Mouse (Mus musculus): Measurements from ENCODE around the gene Eepd1. TPM values are rescaled to one million over a fixed set of nuclear protein-coding genes. Genes with fewer than 3 reads are reported as not detected.
"Not testable (repeated sequence)": the region's sequence is repeated elsewhere in the genome, so short reads cannot be mapped to it uniquely, and the experiment has no call there.

Eepd1 gene
- total RNA-seq (2021), result 10 to 100 TPM; 16.8 to 21.2 TPM

DNA sequence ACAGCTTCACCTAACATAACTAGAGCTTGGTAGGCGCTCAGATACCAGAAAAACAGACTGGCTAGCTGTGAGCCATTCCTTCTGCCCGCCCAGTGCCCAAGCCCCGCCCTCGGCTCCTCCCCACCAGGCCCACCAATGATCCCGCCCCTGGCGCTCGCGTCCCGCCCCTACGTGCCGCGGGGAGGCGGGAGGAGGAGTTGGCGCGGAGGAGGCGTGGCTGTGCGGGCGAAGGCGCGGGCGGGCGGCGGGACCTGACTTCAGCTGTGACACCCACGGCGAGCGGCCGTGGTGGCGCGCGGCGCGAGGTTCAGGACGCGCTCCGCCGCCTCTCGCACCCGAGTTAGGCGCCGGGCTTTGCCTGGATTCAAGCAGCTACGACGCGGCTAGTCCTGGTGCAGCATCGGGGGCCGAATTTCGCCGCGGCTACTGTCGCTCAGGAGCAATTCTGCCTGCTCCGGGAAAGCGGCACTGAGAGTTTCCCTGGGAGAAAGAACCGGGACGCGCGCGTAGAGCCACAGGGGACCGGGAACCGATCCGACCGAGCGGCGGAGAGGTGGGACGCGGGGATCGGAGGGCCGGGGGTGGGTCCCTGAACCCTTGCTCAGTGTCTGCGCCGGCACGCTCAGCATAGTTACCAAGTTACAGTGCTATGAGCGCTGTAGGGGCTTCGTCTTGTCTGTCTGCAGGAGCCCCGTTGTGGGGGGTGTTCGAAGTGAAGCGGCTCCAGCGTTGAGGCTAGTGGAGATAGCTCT, at the start of gene Eepd1:
Gene Eepd1, plus strand, starts transcription at position 204 of the 752 bp plus-strand sequence.
- DNase-seq (ENCODE audit: low spot score), result peak; percentile 94
- intact Hi-C loops (cut with DNase I), result loop anchor here (2.0 to 5.0 kb wide), 4 partner anchors 91 to 329 kb away; partner anchors contain the start of gene Herpud2

DNA sequence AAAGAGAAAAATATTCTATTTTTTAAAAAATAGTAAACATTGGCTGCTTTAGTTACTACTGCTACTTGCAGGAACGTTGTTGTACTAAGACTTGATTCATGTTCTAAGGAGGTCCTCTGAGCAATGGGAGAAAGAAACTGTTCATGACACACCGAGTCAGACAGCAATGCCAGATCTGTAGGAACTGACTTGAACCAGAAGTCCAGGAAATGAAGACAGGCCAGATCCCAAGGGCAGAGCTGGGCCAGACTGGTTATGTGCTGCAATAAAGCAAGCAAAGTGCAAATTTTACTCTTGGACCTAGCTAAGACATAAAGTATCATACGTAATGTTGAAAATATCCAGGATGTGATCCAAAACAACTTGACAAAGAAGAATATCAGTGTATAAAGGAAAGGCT, 42.5 kb upstream of the Eepd1 start:
- no peak for DNase-seq (ENCODE audit: low spot score)
- intact Hi-C loops (cut with DNase I), result no loop called here

GRCm38 (mm10) chr9:25440046-25440445, 41.3 kb upstream of the Eepd1 start:
- intact Hi-C loops (cut with DNase I); DNase-seq (ENCODE audit: low spot score): not testable (repeated sequence)

DNA sequence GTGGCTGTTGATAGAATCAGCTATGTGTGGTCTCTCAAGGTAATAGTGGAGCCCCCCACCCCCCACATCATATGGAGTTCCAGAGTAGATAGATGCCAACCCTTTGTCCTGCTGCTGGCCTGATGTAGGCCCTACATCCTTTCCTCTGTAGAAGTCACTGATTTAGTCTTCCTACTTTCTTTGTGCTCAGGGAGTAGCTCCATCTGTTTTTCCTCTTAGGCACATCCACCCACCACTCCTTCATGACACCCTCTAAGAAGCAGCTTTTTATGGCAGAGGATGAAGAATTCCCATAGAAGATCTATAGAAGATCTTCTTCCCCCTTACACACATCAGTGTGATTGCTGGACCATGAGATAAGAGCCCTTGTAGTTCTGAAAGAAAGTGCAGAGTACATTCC, 39.3 kb upstream of the Eepd1 start:
- intact Hi-C loops (cut with DNase I), result no loop called here

DNA sequence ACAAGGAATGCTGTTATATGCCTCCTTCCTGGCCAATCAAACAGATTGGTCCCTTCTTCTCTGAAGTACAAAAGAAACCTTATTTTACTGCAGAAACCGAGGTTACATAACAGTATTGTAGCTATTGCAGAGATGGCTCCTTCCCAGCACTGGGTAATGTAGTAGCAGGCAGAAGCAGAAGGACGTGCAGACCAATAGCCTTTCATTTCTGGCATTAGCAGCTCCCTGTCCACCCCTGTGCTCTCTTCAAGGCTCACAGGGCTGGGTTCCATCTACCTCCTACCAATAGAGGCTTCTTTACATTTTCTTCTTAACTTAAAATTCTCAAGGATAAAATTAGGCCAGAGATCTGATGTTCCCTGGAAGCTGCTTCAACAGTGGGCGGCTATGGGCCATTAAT, 38.3 kb upstream of the Eepd1 start:
- no peak for DNase-seq (ENCODE audit: low spot score)
- intact Hi-C loops (cut with DNase I), result no loop called here

More for the DNA sequence above, 39.3 kb upstream of the Eepd1 start:
- no peak for DNase-seq (ENCODE audit: low spot score)

- no peak for DNase-seq (ENCODE audit: low spot score)
- intact Hi-C loops (cut with DNase I), result no loop called here
These were observed 37.8 kb upstream of the Eepd1 start for GRCm38 (mm10) chr9:25443546-25443945.

DNA sequence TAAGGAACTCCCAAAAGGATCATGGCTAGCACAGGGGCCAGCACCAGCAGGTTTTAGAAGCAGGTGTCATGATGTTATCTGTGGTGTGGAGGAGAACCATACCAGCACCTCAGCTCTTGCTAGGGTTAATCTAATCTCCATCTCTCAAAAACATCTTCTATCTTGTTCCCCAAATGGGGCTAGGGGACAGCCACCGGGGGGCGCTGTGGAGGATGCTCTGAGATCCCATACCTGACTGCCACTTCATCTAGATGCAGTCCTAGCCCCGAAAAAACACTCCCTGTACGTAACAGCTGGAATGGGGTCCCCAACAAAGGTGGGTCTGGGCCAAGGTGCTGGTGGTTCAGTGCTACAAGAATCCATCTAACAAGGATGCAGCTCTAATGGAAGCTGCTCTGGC, 31.0 kb upstream of the Eepd1 start:
- DNase-seq (ENCODE audit: low spot score), result no peak
- intact Hi-C loops (cut with DNase I), result no loop called here

DNA sequence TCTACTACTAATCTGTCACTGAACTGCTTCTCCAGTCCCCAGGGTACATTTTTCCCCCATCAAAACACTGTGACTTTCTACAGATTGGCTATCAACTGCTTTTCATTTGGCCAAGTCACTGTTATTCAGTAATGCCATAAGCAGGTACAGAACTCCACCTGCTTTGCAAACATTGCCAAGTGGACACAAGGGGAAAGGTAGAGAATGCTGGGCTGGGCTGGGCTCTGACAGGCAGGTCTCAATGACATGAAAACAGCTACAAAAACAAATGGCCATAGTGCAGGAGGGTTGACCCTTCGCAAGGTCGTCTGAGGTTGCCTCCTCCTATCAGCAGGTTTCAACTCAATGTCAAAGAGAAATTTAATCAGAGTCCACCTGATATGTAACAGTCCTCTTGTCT, 26.3 kb upstream of the Eepd1 start:
- intact Hi-C loops (cut with DNase I), result no loop called here
- no peak for DNase-seq (ENCODE audit: low spot score)

- no peak for DNase-seq (ENCODE audit: low spot score)
- intact Hi-C loops (cut with DNase I), result no loop called here
These were observed 20.4 kb upstream of the Eepd1 start for GRCm38 (mm10) chr9:25460835-25461555.

DNA sequence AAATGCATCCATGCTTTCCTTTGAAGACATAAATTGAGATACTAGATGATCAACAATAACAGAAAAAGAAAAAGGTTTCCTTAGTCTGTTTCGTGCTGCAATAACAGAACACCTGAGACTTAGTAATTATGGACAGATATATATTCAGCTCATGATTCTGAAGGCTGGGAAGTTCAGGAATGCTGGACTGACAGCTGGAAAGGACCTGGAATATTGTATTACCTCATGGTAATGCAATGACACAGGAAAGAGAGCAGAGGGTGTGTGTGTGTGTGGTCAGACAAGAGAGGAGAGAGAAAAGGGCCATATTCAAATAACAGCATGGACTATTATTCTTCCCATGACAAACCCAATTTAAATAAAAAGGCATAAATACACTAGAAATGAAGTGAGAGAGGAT, 17.0 kb upstream of the Eepd1 start:
- intact Hi-C loops (cut with DNase I), result no loop called here
- DNase-seq (ENCODE audit: low spot score), result no peak

- intact Hi-C loops (cut with DNase I), result loop anchor here (5.0 kb wide), 3 partner anchors 113 to 327 kb away; partner anchors contain the start of gene Herpud2
- DNase-seq (ENCODE audit: low spot score), result no peak
These were observed 1.8 kb upstream of the Eepd1 start for GRCm38 (mm10) chr9:25479392-25480020.

DNA sequence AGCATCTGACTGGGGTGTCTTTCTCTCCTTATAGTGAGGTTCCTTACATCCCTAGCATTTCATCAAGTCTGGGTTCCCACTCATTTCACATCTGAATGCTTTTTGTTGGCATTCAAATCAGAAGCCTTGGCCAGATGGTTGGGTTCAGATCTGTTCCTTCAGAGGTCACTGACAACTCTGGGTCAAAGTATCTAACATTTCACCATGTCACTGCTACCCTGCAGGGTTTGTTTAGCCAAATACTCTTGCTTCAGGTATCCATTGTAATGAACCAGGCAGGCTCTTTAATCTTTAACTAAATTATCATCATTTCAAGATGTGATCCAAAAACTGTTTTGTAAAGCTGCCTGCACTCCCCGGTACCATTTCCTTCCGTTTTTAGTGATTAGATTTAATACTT, 671 bp upstream of the Eepd1 start:
- intact Hi-C loops (cut with DNase I), result loop anchor here (5.0 kb wide), 3 partner anchors 112 to 328 kb away; partner anchors contain the start of gene Herpud2
- DNase-seq (ENCODE audit: low spot score), result no peak

GRCm38 (mm10) chr9:25482322-25482998, 1.1 kb downstream of the Eepd1 start:
- DNase-seq (ENCODE audit: low spot score), result no peak
- intact Hi-C loops (cut with DNase I), result loop anchor here (2.0 to 5.0 kb wide), 4 partner anchors 90 to 330 kb away; partner anchors contain the start of gene Herpud2

DNA sequence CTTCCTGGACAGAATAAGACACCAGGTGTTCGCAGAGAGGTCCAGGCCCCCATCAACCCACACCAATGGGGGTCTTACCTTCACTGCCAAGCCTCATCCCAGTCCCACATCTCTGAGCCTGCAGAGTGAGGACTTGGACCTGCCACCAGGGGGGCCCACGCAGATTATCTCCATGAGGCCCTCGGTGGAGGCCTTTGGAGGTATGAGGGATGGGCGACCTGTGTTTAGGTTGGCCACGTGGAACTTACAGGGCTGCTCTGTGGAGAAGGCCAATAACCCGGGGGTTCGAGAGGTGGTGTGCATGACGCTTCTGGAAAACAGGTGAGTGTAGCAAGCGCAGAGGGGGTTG, 1.6 kb downstream of the Eepd1 start:
- intact Hi-C loops (cut with DNase I), result loop anchor here (2.0 to 5.0 kb wide), 4 partner anchors 90 to 331 kb away; partner anchors contain the start of gene Herpud2
- DNase-seq (ENCODE audit: low spot score), result no peak

DNA sequence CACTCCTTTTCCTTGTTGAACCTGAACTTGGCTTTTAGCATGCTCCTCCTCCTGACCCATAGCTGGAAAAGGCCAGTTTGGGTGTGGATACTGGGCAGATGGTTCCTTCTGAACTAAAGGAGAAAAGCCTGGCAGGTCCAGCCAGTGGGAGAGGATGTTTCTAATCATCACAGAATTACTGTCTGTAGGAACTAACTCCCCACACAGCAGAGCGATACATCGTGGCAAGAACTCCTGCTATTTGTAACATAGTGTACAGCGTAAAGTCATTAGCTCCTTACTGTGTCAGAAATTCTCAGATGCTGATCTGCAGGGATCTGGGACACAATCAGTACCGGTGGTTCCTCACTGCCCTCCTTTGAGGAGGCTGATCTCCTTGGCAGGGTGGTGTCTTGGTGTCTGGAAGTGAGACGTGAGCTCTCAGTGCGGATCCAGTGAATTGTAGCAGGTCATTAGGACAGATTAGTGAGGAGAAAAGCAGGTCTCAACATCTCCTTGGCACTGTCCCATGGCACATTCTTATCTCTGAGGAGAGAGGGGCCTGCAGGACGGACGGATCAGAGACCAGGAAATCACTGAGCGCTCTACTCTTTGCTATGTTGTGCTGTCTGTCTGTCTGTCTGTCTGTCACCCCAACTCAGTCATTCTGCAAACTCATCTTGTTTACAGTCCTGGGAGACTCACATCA, 2.7 kb downstream of the Eepd1 start:
- intact Hi-C loops (cut with DNase I), result loop anchor here (2.0 to 5.0 kb wide), 4 partner anchors 89 to 332 kb away; partner anchors contain the start of gene Herpud2
- DNase-seq (ENCODE audit: low spot score), result no peak

DNA sequence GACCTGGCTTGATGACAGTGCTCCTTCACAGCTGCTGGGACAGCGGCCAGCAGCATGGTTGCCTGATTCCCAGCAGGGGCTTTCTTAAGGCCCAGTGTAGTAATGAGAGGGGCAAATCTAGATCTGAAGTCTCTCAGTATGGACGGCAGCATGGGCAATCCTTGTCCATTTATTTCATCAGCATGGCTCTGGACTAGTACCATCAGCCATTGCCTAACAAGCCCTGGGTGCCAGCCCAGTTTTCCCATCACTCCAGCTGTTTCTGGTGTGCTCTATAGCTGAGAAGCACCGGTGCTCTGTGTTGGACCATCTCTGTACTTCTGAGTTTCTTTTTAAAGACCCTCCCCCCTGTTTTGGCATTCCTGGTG, 3.3 kb downstream of the Eepd1 start:
- no peak for DNase-seq (ENCODE audit: low spot score)

GRCm38 (mm10) chr9:25485006-25485405, 3.7 kb downstream of the Eepd1 start:
- no peak for DNase-seq (ENCODE audit: low spot score)
- intact Hi-C loops (cut with DNase I), result no loop called here

More for the DNA sequence above, 3.3 kb downstream of the Eepd1 start:
- intact Hi-C loops (cut with DNase I), result loop anchor here (5.0 kb wide), 3 partner anchors 108 to 332 kb away; partner anchors contain the start of gene Herpud2

GRCm38 (mm10) chr9:25485406-25485805, 4.1 kb downstream of the Eepd1 start:
- no peak for DNase-seq (ENCODE audit: low spot score)
- intact Hi-C loops (cut with DNase I), result no loop called here

- DNase-seq (ENCODE audit: low spot score), result no peak
- intact Hi-C loops (cut with DNase I), result no loop called here
These were observed 5.0 kb downstream of the Eepd1 start for GRCm38 (mm10) chr9:25486246-25486807.
